10 mouse cellular contexts compared by ENCODE assay signal in genomic region chr6:119467785-119468059, GRCm38 (mm10). TPM values are rescaled to one million over a fixed set of nuclear protein-coding genes. Genes with fewer than 3 reads are reported as not detected.
DNase-seq lines count a peak whose midpoint lies in the region; ATAC-seq and TF ChIP-seq lines count a peak whose summit lies in the region.
"Had no signal": no experiment of that assay in that cellular context is flagged by ENCODE, and none has a peak within 500 bp of the region (broad histone marks: within the 10 kb centered on the region; RNA-seq: fewer than 3 reads in every experiment).

No protein-coding gene starts in this region.

- no peak overlapping the region for H3K4me2 ChIP-seq in heart, embryonic 11.5 days
- H3K4me2 ChIP-seq in lung, embryonic 14.5 days: no peak overlapping the region
- H3K4me2 ChIP-seq: embryonic facial prominence, embryonic 15.5 days; limb, embryonic 15.5 days had no signal

- no peaks in the 10 kb centered on the region for H3K27me3 ChIP-seq in heart, embryonic 11.5 days (ENCODE audit: control insufficient read depth, insufficient read depth, low read length)
- no peaks in the 10 kb centered on the region for H3K27me3 ChIP-seq in lung, embryonic 14.5 days (ENCODE audit: insufficient read depth, low read length)
- H3K27me3 ChIP-seq in Patski: no peaks in the 10 kb centered on the region
- H3K27me3 ChIP-seq: embryonic facial prominence, embryonic 15.5 days; limb, embryonic 15.5 days had no signal

- ATAC-seq in heart, embryonic 11.5 days (replicated peaks; ENCODE audit: insufficient number of reproducible peaks, low FRiP score, low TSS enrichment): no peak
- ATAC-seq in lung, embryonic 14.5 days (ENCODE audit: insufficient read depth): no peak
- peak; percentile 38 for ATAC-seq in Patski
- peak; percentile 50 for ATAC-seq in megakaryocyte progenitor cell, adult 5-6 weeks (replicated peaks; ENCODE audit: poor library complexity)

- H3K27ac ChIP-seq in heart, embryonic 11.5 days (ENCODE audit: low read depth, low read length): peak overlapping the region; percentile 74
- no peak overlapping the region for H3K27ac ChIP-seq in lung, embryonic 14.5 days (ENCODE audit: low read depth)
- H3K27ac ChIP-seq: embryonic facial prominence, embryonic 15.5 days; limb, embryonic 15.5 days had no signal

- H3K4me3 ChIP-seq in heart, embryonic 11.5 days (ENCODE audit: low read depth, low read length): no peak overlapping the region
- no peak overlapping the region for H3K4me3 ChIP-seq in lung, embryonic 14.5 days (ENCODE audit: low read depth, low read length)
- H3K4me3 ChIP-seq: embryonic facial prominence, embryonic 15.5 days; limb, embryonic 15.5 days had no signal

- no peaks in the 10 kb centered on the region for H3K36me3 ChIP-seq in heart, embryonic 11.5 days (ENCODE audit: control insufficient read depth, insufficient read depth, low read length)
- no peaks in the 10 kb centered on the region for H3K36me3 ChIP-seq in lung, embryonic 14.5 days (ENCODE audit: insufficient read depth)
- H3K36me3 ChIP-seq: embryonic facial prominence, embryonic 15.5 days; limb, embryonic 15.5 days had no signal

- in situ Hi-C loops in Patski (cut with MboI; ENCODE audit: low pct_unique_long_range_greater_than_20kb): no loop called here

- WGBS in heart, embryonic 11.5 days (ENCODE audit: insufficient replicate concordance): 74% methylated on average over 2 of the region's 2 CpGs
- WGBS in lung, embryonic 14.5 days: 81% methylated on average over 2 of the region's 2 CpGs

- POLR2A ChIA-PET in Patski (lab: Charles Lee): interaction anchor here (1.2 kb wide), 1 partner anchor 11 kb away, joined by 3 read pairs; no protein-coding TSS in a partner anchor

- H3K9ac ChIP-seq in heart, embryonic 11.5 days (ENCODE audit: low read depth, low read length): peak overlapping the region; percentile 58; the same call in 1 of the 2 replicates
- no peak overlapping the region for H3K9ac ChIP-seq in lung, embryonic 14.5 days
- H3K9ac ChIP-seq: embryonic facial prominence, embryonic 15.5 days; limb, embryonic 15.5 days had no signal

- no peak for DNase-seq in heart, adult 11 months
- no peak for DNase-seq in lung, embryonic 14.5 days
- DNase-seq in lung, postnatal 36 days: no peak
- no peak for DNase-seq in Patski (ENCODE audit: low read depth, low spot score)
- DNase-seq in layer of hippocampus, postnatal 36 days: no peak
- DNase-seq in gastrocnemius, postnatal 10 days: no peak

- CTCF ChIA-PET in Patski (lab: Charles Lee): interaction anchor here (0.8 to 1.8 kb wide), 8 partner anchors 9 to 571 kb away, joined by 3 to 6 read pairs (median 4); no protein-coding TSS in a partner anchor

- H3K9me3 ChIP-seq in heart, embryonic 11.5 days (replicated peaks; ENCODE audit: control insufficient read depth, low read length): no peaks in the 10 kb centered on the region
- H3K9me3 ChIP-seq in lung, embryonic 14.5 days (ENCODE audit: low read depth, low read length): no peaks in the 10 kb centered on the region
- H3K9me3 ChIP-seq: embryonic facial prominence, embryonic 15.5 days; limb, embryonic 15.5 days had no signal

- peak; percentile 45 for TF ChIP-seq CTCF in lung, embryonic 14.5 days (IDR thresholded peaks at IDR 0.05; ENCODE audit: low read depth)
- TF ChIP-seq CTCF in Patski (IDR thresholded peaks at IDR 0.05): peak; percentile 82

- H3K4me1 ChIP-seq in heart, embryonic 11.5 days (ENCODE audit: control insufficient read depth, insufficient read depth, low read length): peaks cover 6% of the 10 kb centered on the region
- H3K4me1 ChIP-seq in lung, embryonic 14.5 days (ENCODE audit: insufficient read depth): no peaks in the 10 kb centered on the region
- H3K4me1 ChIP-seq: embryonic facial prominence, embryonic 15.5 days had no signal

RNA-seq across cellular contexts. Expression of gene Fbxl14, which starts 11.7 kb away (rescaled TPM):
- polyA plus RNA-seq in heart, embryonic 11.5 days (2014; fragmentation: Nextera tagmentation; extraction: Ambion mirVana): 4.9 and 5.2 TPM in 2 replicates
- 6.0 and 6.2 TPM in 2 replicates for polyA plus RNA-seq in lung, embryonic 14.5 days (2014; fragmentation: Nextera tagmentation; extraction: Ambion mirVana)
- 29.5 TPM for polyA plus RNA-seq in Patski (2021)
- 45.5 and 47.0 TPM in 2 replicates for total RNA-seq in megakaryocyte progenitor cell, adult 5-6 weeks (2015)
- total RNA-seq in megakaryocyte progenitor cell, adult 5-6 weeks (2017): 43.8 and 47.6 TPM in 2 replicates
- total RNA-seq in layer of hippocampus, postnatal 36 days (2021): 10 to 100 TPM; 31.6 to 33.6 TPM
- total RNA-seq in gastrocnemius, postnatal 10 days (2021): 10 to 100 TPM; 12.5 to 14.1 TPM

RNA-seq across cellular contexts. Expression of gene Adipor2, which starts 50.2 kb away (rescaled TPM):
- polyA plus RNA-seq in heart, embryonic 11.5 days (2014; fragmentation: Nextera tagmentation; extraction: Ambion mirVana): 11.5 and 22.6 TPM in 2 replicates
- polyA plus RNA-seq in lung, embryonic 14.5 days (2014; fragmentation: Nextera tagmentation; extraction: Ambion mirVana): 28.1 and 29.0 TPM in 2 replicates
- polyA plus RNA-seq in Patski (2021): 50.0 TPM
- total RNA-seq in megakaryocyte progenitor cell, adult 5-6 weeks (2015): 57.1 and 64.4 TPM in 2 replicates
- total RNA-seq in megakaryocyte progenitor cell, adult 5-6 weeks (2017): 71.4 and 85.8 TPM in 2 replicates
- 10 to 100 TPM; 36.2 to 41.5 TPM for total RNA-seq in layer of hippocampus, postnatal 36 days (2021)
- 10 to 100 TPM; 55.7 to 56.2 TPM for total RNA-seq in gastrocnemius, postnatal 10 days (2021)

Comparison
In these comparisons a context has a peak if more than half of its experiments do, and no peak if none do; other contexts are left out.
1. ATAC-seq: peak in Patski (single experiment) and megakaryocyte progenitor cell, adult 5-6 weeks (single experiment); none in heart, embryonic 11.5 days (single experiment) and lung, embryonic 14.5 days (single experiment).